Mouse (Mus musculus) kidney, embryonic 14.5 days (tissue): ENCODE measurements around the gene Apoe. TPM values are rescaled to one million over a fixed set of nuclear protein-coding genes. Genes with fewer than 3 reads are reported as not detected.
A peak's percentile ranks its signal among the peaks of the same experiment; 100 is the strongest.

Experiments
- ATAC-seq: fragments of 200-750 bp; cut with Nextera tagmentation; 2 replicates; pipeline ENCODE4 v1.8.0; 2017; ENCODE audit warnings: moderate number of reproducible peaks, mild to moderate bottlenecking, moderate TSS enrichment, moderate library complexity; ENCODE audit not compliant: low FRiP score, low TSS enrichment
- H3K27ac ChIP-seq: fragments of 300-500 bp; sonication (generic); 2 replicates; pipeline ENCODE4 v1.5.1; 2014; ENCODE audit warnings: low read depth, mild to moderate bottlenecking, low read length, moderate library complexity, mixed read lengths
- H3K27me3 ChIP-seq: fragments of 300-500 bp; sonication (generic); 2 replicates; pipeline ENCODE4 v1.6.1; 2014; ENCODE audit warnings: mild to moderate bottlenecking, low read length; ENCODE audit not compliant: control insufficient read depth, insufficient read depth
- H3K36me3 ChIP-seq: fragments of 300-500 bp; sonication (generic); 2 replicates; pipeline ENCODE4 v1.6.1; 2014; ENCODE audit warnings: low read length, mixed read lengths; ENCODE audit not compliant: control insufficient read depth, insufficient read depth
- H3K4me1 ChIP-seq: fragments of 300-500 bp; sonication (generic); 2 replicates; pipeline ENCODE4 v1.6.1; 2014; ENCODE audit warnings: low read length, mixed read lengths; ENCODE audit not compliant: control insufficient read depth, insufficient read depth
- H3K4me2 ChIP-seq: fragments of 300-500 bp; sonication (generic); replicated peaks from 2 replicates; pipeline ENCODE4 v1.6.1; 2014; ENCODE audit warnings: low read depth, mild to moderate bottlenecking, low read length
- H3K4me3 ChIP-seq: fragments of 300-500 bp; sonication (generic); 2 replicates; pipeline ENCODE4 v1.5.1; 2014; ENCODE audit warnings: mild to moderate bottlenecking, low read length
- H3K9ac ChIP-seq: fragments of 300-500 bp; sonication (generic); 2 replicates; pipeline ENCODE4 v1.6.1; 2014; ENCODE audit warnings: low read depth, mild to moderate bottlenecking, low read length, moderate library complexity
- H3K9me3 ChIP-seq: fragments of 300-500 bp; sonication (generic); 2 replicates; pipeline ENCODE4 v1.6.1; 2016; ENCODE audit warnings: low read length; ENCODE audit not compliant: control insufficient read depth
- WGBS: fragments of 180-500 bp; shearing (Covaris S2); extraction: QIAGEN DNeasy Blood & Tissue Kit; methylation state at CpG from one replicate; pipeline ENCODE4 v1.1.7; 2014; 5-methylcytosine and 5-hydroxymethylcytosine counted together
- polyA plus RNA-seq: library from polyadenylated mRNA; unstranded; fragments of >200 nt; fragmentation: Nextera tagmentation; extraction: Ambion mirVana; gene quantifications from 2 replicates; pipeline ENCODE4 v1.2.1, GENCODE M21; 2014

Gene Apoe
- polyA plus RNA-seq, 1 experiment from 2014 or later: 184 TPM

GRCm38 (mm10) chr7:19718297-19718952 is 19.4 kb upstream of the Apoe start:
- Histone ChIP-seq H3K27ac (no peak overlapping the region), H3K4me3 (no peak overlapping the region), H3K27me3 (no peaks in the 10 kb centered on the region), H3K9me3 (peaks cover 15% of the 10 kb centered on the region), H3K4me1 (peaks cover 10% of the 10 kb centered on the region; the same call in 1 of the 2 replicates), H3K4me2 (no peak overlapping the region), H3K9ac (no peak overlapping the region), H3K36me3 (peaks cover 34% of the 10 kb centered on the region)
- ATAC-seq: no peak
- WGBS: 84% methylated on average over 5 of the region's 5 CpGs

DNA sequence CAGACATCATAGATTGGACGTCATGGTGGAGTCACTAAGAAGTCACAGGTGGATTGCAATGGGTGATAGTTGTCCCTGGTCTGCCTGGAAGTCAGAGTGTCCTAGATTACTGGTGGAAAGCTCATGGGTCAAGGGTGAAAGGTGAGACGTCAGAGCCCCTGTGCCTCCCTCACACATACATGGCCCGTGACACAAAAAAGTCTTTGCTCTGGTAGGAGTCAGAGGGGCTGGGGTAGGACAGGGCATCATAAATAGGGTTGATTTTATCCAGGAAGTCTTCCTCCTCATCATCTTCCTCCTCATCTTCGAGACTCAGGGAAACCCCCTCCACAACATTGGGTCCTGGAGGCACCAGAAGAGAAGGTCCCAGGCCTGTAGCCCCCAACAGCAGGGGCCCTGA is 18.4 kb upstream of the Apoe start:
- WGBS: 83% methylated on average over 4 of the region's 4 CpGs

GRCm38 (mm10) chr7:19716822-19717221 is 17.8 kb upstream of the Apoe start:
- H3K9ac ChIP-seq: no peak overlapping the region
- WGBS: 89% methylated on average over 2 of the region's 2 CpGs
- H3K4me3 ChIP-seq: no peak overlapping the region; the same call in 1 of the 2 replicates
- ATAC-seq: no peak
- no peaks in the 10 kb centered on the region for H3K27me3 ChIP-seq
- H3K4me1 ChIP-seq: peaks cover 10% of the 10 kb centered on the region; the same call in 1 of the 2 replicates
- peaks cover 15% of the 10 kb centered on the region for H3K9me3 ChIP-seq
- peaks cover 36% of the 10 kb centered on the region for H3K36me3 ChIP-seq
- no peak overlapping the region for H3K4me2 ChIP-seq
- H3K27ac ChIP-seq: no peak overlapping the region

More for the DNA sequence above, 18.4 kb upstream of the Apoe start:
- Histone ChIP-seq H3K9ac (no peak overlapping the region), H3K9me3 (peaks cover 15% of the 10 kb centered on the region), H3K4me3 (no peak overlapping the region), H3K27ac (no peak overlapping the region), H3K4me2 (no peak overlapping the region), H3K36me3 (peaks cover 33% of the 10 kb centered on the region), H3K27me3 (no peaks in the 10 kb centered on the region), H3K4me1 (peaks cover 10% of the 10 kb centered on the region; the same call in 1 of the 2 replicates)
- ATAC-seq: no peak

DNA sequence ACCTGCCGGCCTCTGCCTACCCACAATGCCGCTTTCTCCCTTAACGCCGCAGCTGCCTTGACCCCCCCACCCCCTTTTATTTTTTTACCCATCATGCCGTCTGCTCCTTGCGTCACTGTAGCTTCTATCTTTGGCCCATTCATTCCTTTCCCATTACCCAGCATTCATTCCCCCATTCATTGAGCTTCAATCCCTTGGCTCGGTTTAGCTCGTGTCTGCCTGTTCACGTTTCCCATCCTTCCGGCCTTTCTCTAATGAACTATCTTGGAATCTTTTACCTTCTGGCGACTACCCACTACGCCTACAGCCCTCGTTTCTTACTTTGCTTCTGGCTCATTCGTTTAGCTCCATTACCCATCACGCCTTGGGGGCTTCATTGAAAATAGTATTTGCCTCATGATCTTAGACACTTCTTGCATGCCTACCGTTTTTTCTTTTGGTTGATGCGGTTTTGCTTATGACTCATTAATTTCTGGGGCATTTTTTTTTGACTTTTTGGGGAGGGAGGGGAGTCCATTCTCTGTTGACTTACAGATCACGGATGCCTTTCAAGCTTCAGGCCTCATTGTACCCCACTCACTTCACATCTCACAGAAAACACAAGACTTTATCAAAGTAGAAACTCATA is 17.2 kb upstream of the Apoe start:
- no peak for ATAC-seq
- H3K4me1 ChIP-seq: peaks cover 10% of the 10 kb centered on the region; the same call in 1 of the 2 replicates
- peaks cover 8% of the 10 kb centered on the region for H3K9me3 ChIP-seq
- H3K27ac ChIP-seq: peak overlapping the region; percentile 75
- H3K9ac ChIP-seq: peak overlapping the region; percentile 51
- H3K4me3 ChIP-seq: peak overlapping the region; percentile 35
- H3K4me2 ChIP-seq: peak overlapping the region; percentile 58
- H3K27me3 ChIP-seq: no peaks in the 10 kb centered on the region
- WGBS: 5% methylated on average over 18 of the region's 18 CpGs
- H3K36me3 ChIP-seq: peaks cover 40% of the 10 kb centered on the region

GRCm38 (mm10) chr7:19715239-19716054 is 16.5 kb upstream of the Apoe start, which contains the start of gene Tomm40:
Gene Tomm40, minus strand, starts transcription at chr7:19715438.
- Histone ChIP-seq H3K36me3 (peaks cover 43% of the 10 kb centered on the region), H3K27me3 (no peaks in the 10 kb centered on the region)

GRCm38 (mm10) chr7:19714836-19715235 is 15.8 kb upstream of the Apoe start:
- Histone ChIP-seq H3K36me3 (peaks cover 46% of the 10 kb centered on the region), H3K4me1 (peaks cover 10% of the 10 kb centered on the region; the same call in 1 of the 2 replicates), H3K9me3 (no peaks in the 10 kb centered on the region), H3K27ac (peak overlapping the region; percentile 74), H3K4me3 (peak overlapping the region; percentile 72), H3K27me3 (no peaks in the 10 kb centered on the region), H3K9ac (peak overlapping the region; percentile 97), H3K4me2 (peak overlapping the region; percentile 72)
- ATAC-seq: 0 out of 2 replicates have a peak, but pooled peaks have one; percentile 0
- under 1% methylated on average over 36 of the region's 39 CpGs for WGBS

More at GRCm38 (mm10) chr7:19715239-19716054, 16.5 kb upstream of the Apoe start, which contains the start of gene Tomm40:
- WGBS: under 1% methylated on average over 48 of the region's 59 CpGs
- ATAC-seq: peak; percentile 99
- Histone ChIP-seq H3K4me3 (peak within 1 kb of the TSS; percentile 72), H3K9me3 (peaks cover 2% of the 10 kb centered on the region), H3K4me2 (peak within 1 kb of the TSS; percentile 72), H3K9ac (peak within 1 kb of the TSS; percentile 97), H3K27ac (peak within 1 kb of the TSS; percentile 75), H3K4me1 (peaks cover 10% of the 10 kb centered on the region; the same call in 1 of the 2 replicates)

DNA sequence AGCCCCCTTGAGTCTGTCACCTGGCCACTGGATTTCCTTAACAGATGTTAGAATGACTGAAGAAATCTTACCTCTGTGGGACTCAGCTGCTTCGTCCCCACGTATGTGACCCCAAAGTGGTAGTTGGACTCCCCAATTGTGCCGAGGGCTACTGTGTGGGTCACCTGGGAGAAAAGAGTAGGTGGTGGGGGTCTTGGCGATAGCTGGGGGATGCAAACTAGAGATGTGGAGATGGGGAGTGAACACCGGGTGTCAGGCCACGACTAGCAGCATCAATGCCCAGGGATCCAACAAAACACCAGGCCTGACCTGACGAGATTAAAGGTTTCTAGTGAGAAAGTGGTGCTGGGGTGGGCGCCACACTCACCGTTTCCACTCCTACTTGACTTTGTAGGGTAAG is 14.6 kb upstream of the Apoe start:
- H3K4me2 ChIP-seq: no peak overlapping the region
- H3K4me3 ChIP-seq: peak overlapping the region; percentile 72; the same call in 1 of the 2 replicates
- 88% methylated on average over 9 of the region's 9 CpGs for WGBS
- peaks cover 10% of the 10 kb centered on the region; the same call in 1 of the 2 replicates for H3K4me1 ChIP-seq
- no peaks in the 10 kb centered on the region for H3K9me3 ChIP-seq
- H3K9ac ChIP-seq: no peak overlapping the region
- no peak for ATAC-seq
- H3K27me3 ChIP-seq: no peaks in the 10 kb centered on the region
- H3K36me3 ChIP-seq: peaks cover 52% of the 10 kb centered on the region
- no peak overlapping the region for H3K27ac ChIP-seq

- no peak for ATAC-seq
- no peak overlapping the region for H3K27ac ChIP-seq
- peaks cover 10% of the 10 kb centered on the region; the same call in 1 of the 2 replicates for H3K4me1 ChIP-seq
- WGBS: 55% methylated on average over 4 of the region's 4 CpGs
- no peak overlapping the region for H3K4me2 ChIP-seq
- H3K9ac ChIP-seq: no peak overlapping the region
- no peaks in the 10 kb centered on the region for H3K27me3 ChIP-seq
- H3K4me3 ChIP-seq: peak overlapping the region; percentile 72; the same call in 1 of the 2 replicates
- peaks cover 56% of the 10 kb centered on the region for H3K36me3 ChIP-seq
- H3K9me3 ChIP-seq: no peaks in the 10 kb centered on the region
Measured at GRCm38 (mm10) chr7:19713196-19713595, 14.2 kb upstream of the Apoe start.
